Mouse (Mus musculus) ovary, postnatal 36 days (tissue): Measurements from ENCODE around the gene Noc3l.

Experiments
- DNase-seq: peaks from one replicate; pipeline ENCODE4 v3.0.0; 2022; ENCODE audit warnings: low spot score, mixed read lengths

The Noc3l gene

GRCm38 (mm10) chr19:38758685-38759472, 60.2 kb downstream of the Noc3l start:
- DNase-seq = no peak

DNA sequence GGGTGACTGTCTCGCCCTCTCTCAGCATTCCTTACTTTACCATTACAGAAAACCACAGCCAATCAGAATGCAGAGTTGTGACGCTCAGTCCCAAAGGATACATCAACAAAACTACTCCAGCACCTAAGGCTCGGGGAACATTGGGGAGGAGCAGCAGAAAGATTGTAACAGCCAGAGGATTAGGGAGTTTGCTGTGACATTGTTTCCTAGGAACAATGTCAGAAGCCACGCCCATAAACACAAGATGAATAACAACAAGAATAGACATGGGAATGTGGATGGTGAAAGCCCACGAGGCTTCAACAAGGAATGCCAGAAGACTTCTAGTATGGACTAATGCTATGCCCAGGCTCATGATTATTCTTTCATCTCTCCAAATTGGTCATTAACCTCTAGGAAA, 61.0 kb downstream of the Noc3l start:
- no peak for DNase-seq

- no peak for DNase-seq
Observed at GRCm38 (mm10) chr19:38757161-38757560, 61.9 kb downstream of the Noc3l start.

DNA sequence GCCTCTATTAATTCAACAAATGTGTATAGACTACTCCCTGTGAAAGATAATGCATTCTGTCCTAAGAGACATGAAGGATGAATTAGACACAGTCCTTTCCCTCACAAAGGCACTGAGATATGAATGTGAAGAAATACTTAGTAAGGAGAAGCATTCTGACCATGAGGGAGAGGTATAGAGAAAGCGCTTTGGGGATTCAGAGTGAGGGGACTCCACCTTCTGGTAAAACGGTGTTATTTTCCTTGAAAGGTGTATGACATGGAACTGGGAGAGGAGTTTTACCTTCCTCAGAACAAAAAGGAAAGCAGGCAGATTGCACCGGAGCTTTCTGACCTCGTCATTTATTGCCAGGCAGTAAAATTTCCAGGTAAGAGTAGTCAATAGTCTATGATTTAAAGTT, 68.8 kb downstream of the Noc3l start:
- no peak for DNase-seq

GRCm38 (mm10) chr19:38746492-38747014, 72.5 kb downstream of the Noc3l start:
- DNase-seq = no peak

DNA sequence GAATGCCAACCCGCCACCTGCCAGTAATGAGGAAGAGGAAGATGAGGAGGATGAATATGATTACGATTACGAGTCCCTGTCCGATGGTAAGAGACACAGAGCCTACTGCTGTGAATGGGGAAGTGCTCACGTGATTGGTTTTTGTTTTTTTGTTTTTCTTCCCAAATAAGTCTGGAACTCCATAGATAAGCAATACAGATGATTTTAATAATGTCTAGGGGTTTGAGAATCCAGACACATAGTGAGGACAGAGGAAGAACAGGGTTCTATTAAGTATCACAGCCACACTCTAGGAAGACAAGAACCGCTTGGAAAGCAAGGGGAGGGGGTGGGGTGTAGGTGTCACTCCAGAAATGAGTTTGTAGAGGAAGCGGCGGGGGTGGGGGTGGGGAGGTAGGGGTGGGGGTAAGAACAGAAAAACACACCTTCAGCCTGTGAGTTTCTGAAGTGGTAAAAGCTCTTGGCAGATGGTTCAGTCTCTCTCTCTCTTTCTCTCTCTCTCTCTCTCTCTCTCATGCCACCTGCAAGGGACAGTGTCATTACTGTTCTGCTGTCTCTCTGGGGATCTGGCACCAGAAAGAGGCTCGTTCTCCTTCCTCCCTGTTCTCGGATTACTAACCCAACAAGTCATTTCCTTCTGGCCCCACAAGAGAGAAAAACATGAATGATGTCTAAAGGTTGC, 73.1 kb downstream of the Noc3l start:
- no peak for DNase-seq

DNA sequence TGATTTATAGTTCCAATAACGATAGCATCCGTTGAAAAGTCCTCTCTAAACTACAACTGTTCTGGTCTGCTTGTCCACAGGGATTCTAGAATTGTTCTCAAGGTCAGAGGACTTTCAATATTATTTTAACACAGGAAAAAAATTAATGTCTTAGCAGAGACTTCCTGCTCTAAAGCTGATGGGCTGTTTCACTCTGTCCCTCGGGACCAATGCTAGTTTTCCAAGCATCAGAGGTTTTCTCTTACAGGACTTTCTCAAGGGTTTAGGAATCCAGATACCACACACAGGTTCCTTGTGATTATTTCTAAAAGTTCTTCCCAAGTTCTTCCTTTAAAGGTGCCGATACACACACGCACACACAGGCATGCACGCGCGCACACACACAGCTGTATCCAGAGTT, 74.5 kb downstream of the Noc3l start:
- DNase-seq = no peak
